Mouse (Mus musculus) lung, postnatal 14 days (tissue): ENCODE measurements around the gene Tas1r3.

Source experiments
- DNase-seq: peaks from one replicate; pipeline ENCODE4 v3.0.0; 2021

Tas1r3 gene

DNA sequence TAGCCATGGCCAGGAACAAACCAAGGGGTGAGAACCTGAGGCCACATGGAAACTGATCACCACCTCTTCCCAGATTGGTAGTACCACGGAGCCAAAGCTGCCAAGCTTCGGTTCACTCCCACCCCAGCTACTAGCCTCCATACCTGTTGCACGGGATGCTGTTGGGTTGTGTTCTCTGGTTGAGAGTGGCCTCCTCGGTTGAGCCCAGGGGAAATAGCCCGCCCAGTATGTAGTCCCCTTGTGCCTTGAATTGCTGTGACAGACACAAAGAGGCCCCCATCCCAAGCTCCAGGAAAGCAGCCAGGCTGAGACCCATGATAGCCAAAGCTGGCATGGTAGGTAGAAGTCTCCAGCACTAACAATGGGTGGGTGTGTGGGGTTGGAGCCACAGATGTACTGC is at the start of gene Tas1r3:
Gene Tas1r3 (minus strand): TSS at position 362 of the 400 bp plus-strand sequence.
- no peak for DNase-seq

DNA sequence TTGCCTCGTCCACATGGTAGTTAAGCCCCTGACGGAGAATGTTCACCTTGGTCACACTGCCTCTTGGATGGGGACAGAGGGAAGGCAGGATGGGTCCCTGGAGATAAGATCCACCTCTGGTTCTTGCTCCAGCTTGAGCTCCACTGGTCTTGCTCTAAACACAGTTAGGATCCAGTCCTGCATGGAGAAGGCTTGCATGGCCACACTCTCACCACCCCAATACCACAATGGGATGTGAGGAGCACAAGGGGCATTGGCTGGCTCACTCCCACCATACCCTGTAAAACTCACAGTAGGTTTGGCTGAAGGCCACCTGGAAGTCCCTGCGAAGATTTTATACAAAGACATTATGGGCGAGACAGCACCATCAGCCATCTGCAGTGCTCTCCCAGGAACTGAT is 45.6 kb upstream of the Tas1r3 start:
- no peak for DNase-seq

DNA sequence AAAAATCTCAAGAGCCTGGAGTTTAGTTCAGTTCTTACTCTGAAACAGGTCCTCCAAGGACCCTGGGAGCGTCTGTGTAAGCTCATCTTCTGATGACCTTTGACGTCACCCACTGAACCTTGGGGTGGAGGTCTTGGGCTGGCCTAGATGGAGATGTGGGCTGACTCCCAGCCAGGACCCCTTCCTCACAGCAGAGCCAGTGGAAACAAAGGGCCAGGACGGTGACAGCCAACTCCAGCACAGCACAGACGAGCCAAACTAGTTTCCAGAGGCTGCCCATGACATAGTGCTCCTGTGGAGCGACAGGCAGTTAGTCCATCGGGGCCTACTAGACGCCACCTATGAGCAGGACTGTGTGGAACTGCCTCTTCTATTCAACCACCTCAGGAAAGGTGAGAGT is 45.1 kb upstream of the Tas1r3 start:
- DNase-seq: no peak

- DNase-seq: no peak
Measured at GRCm38 (mm10) chr4:155907003-155907402, 43.8 kb upstream of the Tas1r3 start.

GRCm38 (mm10) chr4:155906125-155906524 is 43.0 kb upstream of the Tas1r3 start:
- DNase-seq: no peak

DNA sequence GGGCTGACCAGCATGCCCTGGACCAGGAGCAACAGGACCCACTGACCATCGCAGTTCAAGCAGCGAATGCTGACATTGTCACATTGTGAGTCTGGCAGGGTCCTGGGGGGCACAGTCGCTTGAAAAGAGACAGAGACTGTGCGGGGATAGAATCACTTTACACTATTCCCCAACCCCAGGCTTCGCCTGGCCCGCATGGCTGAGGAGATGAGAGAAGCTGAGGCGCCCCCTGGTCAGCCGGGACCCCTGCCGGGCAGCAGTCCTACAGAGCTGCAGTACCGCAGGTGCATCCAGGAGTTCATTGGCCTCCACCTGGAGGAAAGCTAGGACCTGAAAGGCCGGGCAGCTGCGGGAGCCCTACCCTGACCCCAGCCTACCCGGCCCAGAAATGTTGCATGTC is 42.5 kb upstream of the Tas1r3 start:
- DNase-seq: no peak

GRCm38 (mm10) chr4:155904318-155905102 is 41.3 kb upstream of the Tas1r3 start:
- DNase-seq: no peak

DNA sequence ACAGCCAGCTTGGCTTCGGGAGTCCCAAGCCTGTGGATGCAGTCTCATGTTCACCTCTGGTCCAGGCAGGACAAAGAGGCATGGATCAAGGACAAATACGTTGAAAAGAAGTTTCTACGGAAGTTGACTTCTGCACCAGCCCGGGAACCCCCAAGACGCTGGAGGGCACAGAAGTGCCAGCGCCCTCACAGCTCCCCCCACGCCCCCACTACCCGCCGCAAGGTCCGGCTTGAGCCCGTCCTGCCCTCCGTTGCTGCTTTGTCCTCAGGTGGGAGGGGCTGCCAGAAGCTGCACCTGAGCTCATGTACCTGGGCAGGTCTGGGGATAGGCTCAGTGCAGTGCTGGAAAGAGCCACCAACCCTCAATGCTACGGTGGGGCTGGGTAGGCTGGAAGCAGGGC is 40.1 kb upstream of the Tas1r3 start:
- DNase-seq: no peak

DNA sequence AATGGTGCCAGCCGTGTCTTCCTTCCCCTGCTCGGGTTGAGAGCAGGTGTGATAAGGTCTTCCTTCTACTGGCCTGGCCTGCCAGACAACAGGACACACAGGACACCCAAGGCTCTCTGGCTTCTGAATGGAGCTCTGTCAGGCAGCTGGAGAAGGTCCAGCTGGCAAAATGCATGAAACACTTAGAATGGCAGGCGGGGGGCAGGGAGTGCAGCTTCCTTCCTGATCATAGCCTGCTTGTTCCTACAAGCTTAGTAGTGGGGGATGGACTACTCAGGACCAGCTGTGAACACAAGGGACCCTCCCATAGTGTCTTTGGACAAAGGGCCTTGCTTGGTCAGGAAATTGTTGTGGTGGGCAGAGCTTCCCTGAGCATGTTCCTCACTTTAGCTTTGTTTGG is 38.0 kb upstream of the Tas1r3 start:
- DNase-seq: peak; percentile 63

DNA sequence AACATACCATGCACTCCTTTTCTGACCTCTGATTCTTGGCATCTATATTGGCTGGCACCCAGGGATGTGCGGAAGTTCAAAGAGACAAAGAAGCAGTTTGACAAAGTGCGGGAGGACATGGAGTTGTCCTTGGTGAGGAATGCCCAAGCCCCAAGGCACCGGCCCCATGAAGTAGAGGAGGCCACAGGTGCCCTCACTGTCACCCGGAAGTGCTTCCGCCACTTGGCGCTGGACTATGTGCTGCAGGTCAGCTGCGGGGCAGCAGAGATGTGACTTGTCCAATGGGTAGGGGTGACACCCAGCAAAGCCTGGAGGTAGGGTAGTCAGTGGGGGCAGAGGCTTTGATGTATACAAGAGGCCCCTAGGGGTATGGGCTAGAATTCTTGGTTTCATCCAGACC is 36.2 kb upstream of the Tas1r3 start:
- no peak for DNase-seq

DNA sequence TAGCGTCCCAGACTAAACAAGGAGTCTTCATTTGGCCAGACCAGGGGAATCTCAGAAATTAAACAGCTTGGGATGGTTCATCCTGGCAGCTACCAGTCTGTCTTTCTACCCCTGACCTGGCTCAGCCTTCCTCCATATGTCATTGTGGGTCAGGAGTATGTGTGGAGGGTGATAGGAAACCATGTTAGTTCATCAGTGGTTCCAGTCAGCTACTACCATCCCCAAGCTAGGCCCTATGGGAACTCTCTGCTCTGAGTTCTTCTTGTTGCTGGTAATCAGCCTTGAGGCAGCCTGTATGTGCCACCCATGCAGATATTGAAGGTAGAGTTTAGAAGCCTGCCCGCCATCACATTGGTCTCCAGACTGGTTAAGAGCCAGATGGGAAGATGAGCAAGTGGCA is 35.2 kb upstream of the Tas1r3 start:
- DNase-seq: no peak

- no peak for DNase-seq
Measured at GRCm38 (mm10) chr4:155896461-155896860, 33.3 kb upstream of the Tas1r3 start.

GRCm38 (mm10) chr4:155895826-155896225 is 32.7 kb upstream of the Tas1r3 start:
- DNase-seq: no peak

DNA sequence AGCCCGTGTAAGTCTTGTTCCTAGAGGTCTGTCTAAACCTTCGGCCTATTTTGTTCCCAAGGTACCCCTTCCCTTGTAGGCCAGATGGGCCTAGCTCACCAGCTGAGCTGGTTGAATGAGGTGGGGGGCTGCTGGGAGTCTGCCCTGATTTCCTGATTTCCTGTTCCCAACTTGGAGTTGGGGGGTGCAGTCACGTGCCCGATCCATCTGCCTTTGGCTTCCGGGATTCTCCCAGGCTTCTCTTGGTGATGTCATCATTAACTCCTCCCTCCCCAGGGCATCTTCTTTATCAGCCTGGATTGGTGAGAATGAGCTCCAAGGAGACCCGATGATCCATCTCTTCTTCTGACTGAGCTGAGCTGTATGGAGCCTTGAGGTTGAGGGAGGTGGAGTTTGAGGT is 32.1 kb upstream of the Tas1r3 start:
- peak; percentile 57 for DNase-seq

- peak; percentile 82 for DNase-seq
Measured at GRCm38 (mm10) chr4:155894311-155894881, 31.2 kb upstream of the Tas1r3 start.

- DNase-seq: no peak
Measured at GRCm38 (mm10) chr4:155893212-155893690, 30.1 kb upstream of the Tas1r3 start.

- peak; percentile 32 for DNase-seq
Measured at GRCm38 (mm10) chr4:155892438-155893211, 29.5 kb upstream of the Tas1r3 start.

DNA sequence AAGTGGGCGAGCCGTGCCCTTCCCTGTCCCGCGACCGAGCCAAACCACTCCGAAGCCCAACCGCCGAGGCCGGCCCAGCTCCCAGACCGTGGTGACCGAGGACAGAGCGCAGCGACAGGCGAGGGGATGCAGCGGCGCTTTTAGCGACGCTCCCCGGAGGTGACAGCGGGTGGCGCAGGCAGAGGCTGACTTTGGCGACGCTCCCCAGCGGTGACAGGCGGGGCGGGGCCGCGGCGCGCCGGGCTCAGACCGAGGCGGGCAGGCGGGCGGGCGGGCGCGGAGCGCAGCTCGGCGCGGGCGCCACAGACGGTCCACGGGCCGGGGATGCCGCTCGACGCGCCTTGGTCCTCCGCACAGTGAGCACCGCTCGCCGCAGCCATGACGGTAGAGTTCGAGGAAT is 28.9 kb upstream of the Tas1r3 start:
- DNase-seq: peak; percentile 89

GRCm38 (mm10) chr4:155891551-155892001 is 28.4 kb upstream of the Tas1r3 start, which contains the start of the genes Pusl1 and Acap3:
TSS of gene Pusl1 (minus strand) at chr4:155891781.
TSS of gene Acap3 (plus strand) at chr4:155891822.
- DNase-seq: peak; percentile 98

DNA sequence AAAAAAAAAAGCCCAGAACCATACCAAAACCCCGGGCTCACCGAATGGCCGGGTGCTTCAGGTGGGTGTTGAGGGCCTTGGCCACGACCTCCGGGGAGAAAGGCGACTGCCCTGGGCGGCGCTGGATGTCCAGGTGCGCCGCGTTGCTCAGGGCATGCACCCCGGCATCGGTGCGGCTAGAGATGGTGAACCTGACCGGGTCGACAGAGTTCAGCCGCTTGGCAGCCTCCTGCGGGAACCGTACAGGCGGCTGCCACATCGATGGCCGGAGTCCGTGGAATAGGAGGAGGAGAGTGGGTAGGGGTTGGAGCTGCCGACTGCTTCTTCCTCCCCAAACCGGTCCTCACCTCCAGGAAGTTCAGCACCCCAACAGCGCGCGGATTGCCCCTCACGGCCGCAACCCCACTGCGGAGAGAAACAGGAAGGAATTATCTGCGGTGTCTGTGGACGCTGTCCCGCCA is 27.9 kb upstream of the Tas1r3 start:
- DNase-seq: no peak

GRCm38 (mm10) chr4:155889316-155889715 is 26.2 kb upstream of the Tas1r3 start:
- DNase-seq: no peak

DNA sequence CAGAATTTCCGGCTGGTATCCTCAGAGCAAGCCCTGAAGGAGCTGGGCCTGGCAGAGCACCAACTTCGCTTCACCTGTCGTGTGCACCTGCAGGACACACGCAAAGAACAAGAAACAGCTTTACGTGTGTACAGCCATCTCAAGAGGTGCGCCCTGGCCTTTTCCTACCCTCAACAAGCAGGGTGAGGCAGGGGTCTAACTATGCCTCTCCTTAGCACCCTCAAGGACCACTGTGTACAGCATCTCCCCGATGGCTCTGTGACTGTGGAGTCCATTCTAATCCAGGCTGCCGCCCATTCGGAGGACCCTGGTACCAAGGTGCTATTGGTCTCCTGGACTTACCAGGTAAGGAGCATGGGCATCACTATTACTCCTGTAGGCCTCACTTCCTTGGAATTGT is 25.0 kb upstream of the Tas1r3 start:
- DNase-seq: no peak

DNA sequence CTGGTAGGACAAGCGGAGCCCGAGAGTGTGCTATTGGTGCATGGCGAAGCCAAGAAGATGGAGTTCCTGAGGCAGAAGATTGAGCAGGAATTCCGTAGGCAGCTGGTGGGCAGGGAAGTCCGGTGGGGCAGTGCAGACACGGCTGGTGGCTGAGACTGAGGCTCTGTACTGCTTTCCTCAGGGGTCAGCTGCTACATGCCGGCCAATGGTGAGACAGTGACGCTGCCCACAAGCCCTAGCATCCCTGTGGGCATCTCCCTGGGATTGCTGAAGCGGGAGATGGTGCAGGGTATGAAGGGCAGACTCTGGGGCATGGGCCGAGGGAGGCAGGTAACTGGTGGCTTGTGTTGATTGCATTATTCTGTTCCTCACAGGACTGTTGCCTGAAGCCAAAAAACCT is 24.5 kb upstream of the Tas1r3 start:
- DNase-seq: no peak
